Mouse (Mus musculus): ENCODE results near the gene Tmem251. TPM values are rescaled to one million over a fixed set of nuclear protein-coding genes. Genes with fewer than 3 reads are reported as not detected.

The Tmem251 gene
- 9.5 and 10.1 TPM in 2 replicates for polyA plus RNA-seq (2015; fragmentation: Nextera tagmentation; extraction: Ambion mirVana)

DNA sequence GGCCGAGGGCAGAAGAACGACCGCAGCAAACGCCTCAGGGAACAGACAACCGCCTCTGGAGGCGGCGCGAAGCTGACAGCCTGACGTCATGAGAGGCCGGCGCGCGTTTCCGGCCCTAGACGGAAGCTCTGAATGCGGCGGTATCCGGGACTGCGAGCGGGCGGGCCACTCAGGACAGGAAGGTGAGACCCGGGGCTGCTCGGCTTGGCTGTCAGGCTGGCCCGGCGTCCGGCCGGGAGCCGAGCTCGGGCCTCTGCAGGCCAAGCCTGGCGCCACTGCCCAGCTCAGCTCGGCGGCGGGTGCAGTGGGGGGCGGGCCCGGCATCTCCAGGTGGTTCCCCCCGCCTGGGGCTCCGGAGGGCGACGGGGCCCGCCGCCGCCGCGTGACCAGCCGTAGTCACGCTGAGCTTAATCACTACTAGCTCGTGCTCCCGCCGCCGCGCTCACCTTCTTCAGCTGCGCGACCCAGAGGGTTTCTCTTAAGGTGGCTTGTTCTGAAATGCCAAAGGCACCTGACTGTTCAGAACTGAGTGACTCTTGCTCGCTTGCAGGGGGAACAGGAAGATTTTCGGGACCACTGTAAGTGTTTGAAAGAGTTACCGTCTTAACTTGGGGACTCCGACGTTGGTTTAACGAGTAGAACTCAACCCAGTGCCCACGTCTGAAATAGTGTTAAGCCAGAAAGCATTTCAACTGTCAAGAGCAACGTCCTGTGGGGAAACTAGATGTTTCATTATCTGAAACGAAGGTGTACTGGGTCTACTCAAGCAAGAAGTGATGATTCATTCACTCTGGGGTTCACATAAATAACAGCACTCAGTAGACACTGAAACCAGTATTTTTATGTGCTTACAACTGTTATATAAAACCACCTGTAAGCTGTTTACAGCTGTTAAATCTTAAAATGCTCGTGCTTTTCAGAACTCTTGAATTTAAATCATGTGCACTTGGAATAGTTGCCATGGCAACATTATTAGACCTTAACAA is at the start of gene Tmem251, which contains the start of gene Moap1:
Tmem251 (plus strand) TSS at position 174 of the 986 bp plus-strand sequence.
Moap1 (minus strand) TSS at position 73 of the 986 bp plus-strand sequence.
- no peaks in the 10 kb centered on the region for H3K9me3 ChIP-seq
- H3K4me3 ChIP-seq, result peak within 1 kb of the TSS; percentile 89
- peaks cover 6% of the 10 kb centered on the region; the same call in 1 of the 2 replicates for H3K36me3 ChIP-seq
- H3K27ac ChIP-seq, result peak within 1 kb of the TSS; percentile 92
- H3K4me2 ChIP-seq, result peak within 1 kb of the TSS; percentile 82
- ATAC-seq (ENCODE audit: borderline replicate concordance, extremely low read depth, low FRiP score, low TSS enrichment), result peak; percentile 97
- peaks cover 20% of the 10 kb centered on the region for H3K4me1 ChIP-seq
- H3K9ac ChIP-seq, result peak within 1 kb of the TSS; percentile 87
- no peaks in the 10 kb centered on the region for H3K27me3 ChIP-seq
- WGBS, result under 1% methylated on average over 60 of the region's 63 CpGs

DNA sequence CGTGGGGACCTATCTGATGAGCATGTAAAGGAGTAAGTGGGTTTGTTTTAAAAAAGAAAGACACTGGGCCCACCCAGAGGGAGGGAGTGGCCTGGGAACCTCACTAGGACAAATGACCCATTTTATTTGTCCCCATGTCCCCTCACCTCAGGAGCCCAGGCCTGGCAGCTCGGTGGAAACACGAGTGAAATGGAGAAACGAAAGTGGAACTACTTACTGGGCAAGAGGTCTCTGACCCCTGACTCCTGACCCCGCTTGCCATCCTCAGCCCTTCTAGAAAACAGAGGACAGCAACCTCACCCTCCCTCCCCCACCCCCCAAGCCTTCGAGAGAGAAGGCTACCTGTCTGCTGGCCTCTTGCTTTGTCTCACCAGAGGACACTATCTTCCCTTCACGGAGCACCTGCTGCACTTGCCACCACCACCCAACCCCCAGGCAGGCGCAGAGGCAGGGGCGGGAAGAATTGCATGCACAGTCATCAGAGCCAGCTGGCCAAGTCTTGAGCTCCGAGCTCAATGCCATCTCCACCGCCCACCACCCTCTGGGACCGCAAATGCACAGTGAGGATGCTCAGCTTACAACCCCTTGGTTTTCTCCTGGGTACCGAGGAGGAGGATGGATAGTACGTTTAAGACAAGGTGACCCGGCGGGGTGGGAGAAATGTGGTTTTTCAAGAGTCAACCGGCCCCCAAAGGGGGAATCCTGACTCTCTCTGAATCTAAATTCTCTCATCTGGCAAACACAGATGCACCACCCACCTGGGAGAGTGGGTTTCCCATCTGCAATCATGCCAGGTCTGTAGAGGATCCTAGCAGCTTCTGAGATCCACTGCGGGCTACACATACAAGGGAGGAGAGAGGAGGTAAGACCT is 48.0 kb upstream of the Tmem251 start:
- Histone ChIP-seq H3K4me3 (no peak overlapping the region), H3K9ac (no peak overlapping the region)

DNA sequence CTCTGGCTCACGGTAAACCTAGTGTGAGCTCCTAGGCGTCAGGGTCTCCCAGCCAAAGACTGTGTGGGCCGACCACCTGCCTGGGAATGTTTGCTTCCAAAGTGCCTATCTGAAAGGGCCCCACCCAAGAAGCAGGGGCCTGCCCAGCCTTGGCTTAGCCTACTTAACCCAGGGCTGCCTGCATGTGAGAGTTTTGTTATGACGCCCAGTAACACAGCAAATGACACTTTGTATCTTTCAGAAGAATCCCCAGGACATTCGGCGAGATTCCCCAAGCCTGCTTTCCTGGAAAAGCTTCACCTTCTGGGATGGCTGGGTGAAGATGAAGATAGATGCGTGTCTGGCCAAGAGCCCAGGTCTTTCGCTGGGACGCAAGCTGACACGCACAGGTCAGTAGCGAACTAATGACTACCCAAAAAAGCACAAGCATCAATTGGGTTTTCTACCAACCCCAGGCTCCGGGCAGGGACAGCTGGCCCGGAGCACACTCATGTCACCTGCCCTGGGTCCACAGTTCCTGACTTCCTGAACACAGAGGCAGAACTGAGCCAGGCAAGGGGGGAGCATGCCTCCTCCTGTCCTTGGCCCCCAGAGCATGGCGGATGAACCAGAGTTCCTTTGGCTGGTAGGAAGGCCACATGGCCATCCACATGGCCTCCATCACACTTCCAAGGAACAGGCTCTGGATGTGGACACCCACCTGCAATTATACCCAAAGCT is 46.8 kb upstream of the Tmem251 start:
- 64% methylated on average over 14 of the region's 14 CpGs for WGBS
- ATAC-seq (ENCODE audit: borderline replicate concordance, extremely low read depth, low FRiP score, low TSS enrichment), result no peak
- Histone ChIP-seq H3K9me3 (no peaks in the 10 kb centered on the region), H3K27ac (no peak overlapping the region), H3K4me3 (no peak overlapping the region), H3K36me3 (no peaks in the 10 kb centered on the region), H3K4me1 (no peaks in the 10 kb centered on the region), H3K9ac (no peak overlapping the region), H3K27me3 (no peaks in the 10 kb centered on the region), H3K4me2 (no peak overlapping the region)

More for the DNA sequence above, 48.0 kb upstream of the Tmem251 start:
- Histone ChIP-seq H3K36me3 (no peaks in the 10 kb centered on the region), H3K4me1 (0 out of 2 replicates have a peak, but pooled peaks cover 4% of the 10 kb centered on the region), H3K4me2 (no peak overlapping the region), H3K9me3 (no peaks in the 10 kb centered on the region), H3K27ac (no peak overlapping the region), H3K27me3 (no peaks in the 10 kb centered on the region)
- no peak for ATAC-seq (ENCODE audit: borderline replicate concordance, extremely low read depth, low FRiP score, low TSS enrichment)
- WGBS, result 65% methylated on average over 18 of the region's 18 CpGs

DNA sequence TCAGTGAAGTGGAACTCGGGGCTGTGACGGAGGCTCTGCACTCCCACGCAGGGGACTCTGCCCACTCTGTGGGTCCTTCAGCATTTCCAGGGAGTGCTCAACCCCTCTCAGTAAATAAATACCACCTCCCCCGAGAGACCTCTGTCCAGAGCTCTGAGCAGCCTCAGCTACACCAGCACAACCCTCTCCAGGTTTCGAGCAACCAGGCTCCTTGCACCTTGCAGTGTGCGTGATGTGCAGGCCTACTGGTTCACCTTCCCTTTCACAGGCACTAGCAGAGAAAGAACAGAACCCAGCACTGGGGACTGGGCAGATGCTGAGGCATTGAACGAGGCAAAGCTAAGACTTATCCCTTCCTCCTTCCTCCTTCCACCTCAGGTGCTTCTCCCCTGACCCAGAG is 46.2 kb upstream of the Tmem251 start:
- 60% methylated on average over 7 of the region's 7 CpGs for WGBS
- Histone ChIP-seq H3K9ac (no peak overlapping the region), H3K4me3 (no peak overlapping the region), H3K27me3 (no peaks in the 10 kb centered on the region), H3K4me2 (no peak overlapping the region), H3K9me3 (no peaks in the 10 kb centered on the region), H3K36me3 (no peaks in the 10 kb centered on the region), H3K27ac (no peak overlapping the region), H3K4me1 (no peaks in the 10 kb centered on the region)
- ATAC-seq (ENCODE audit: borderline replicate concordance, extremely low read depth, low FRiP score, low TSS enrichment), result no peak

DNA sequence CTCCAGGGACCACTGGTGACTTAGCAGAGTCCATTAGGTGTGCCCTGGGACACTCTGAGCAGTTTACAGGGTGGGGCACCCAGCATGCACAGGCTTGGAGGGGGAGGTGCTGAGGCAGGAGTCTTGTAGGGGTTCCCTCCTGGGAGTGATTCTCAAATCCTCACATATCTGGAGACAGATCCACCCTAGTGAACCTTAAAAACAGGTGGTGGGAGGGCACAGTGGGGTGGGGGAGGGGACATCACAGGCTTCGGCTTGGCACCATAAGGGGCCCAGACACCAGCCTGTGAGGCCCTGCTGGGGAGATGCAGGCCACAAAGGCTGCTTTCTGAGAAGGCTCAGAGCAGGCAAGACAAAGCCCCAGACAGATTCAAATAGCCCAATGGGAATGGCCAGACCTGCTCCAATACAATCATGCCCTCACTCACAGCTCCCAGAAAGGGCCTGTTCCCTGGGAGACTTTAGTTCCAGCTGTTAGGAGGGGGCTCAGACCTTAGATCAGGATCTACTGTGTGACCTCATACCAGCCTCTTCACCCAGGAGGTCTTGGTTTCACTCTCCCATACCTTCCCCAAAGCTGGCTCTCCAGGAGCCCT is 45.4 kb upstream of the Tmem251 start:
- H3K4me2 ChIP-seq, result no peak overlapping the region
- H3K27ac ChIP-seq, result no peak overlapping the region
- H3K36me3 ChIP-seq, result no peaks in the 10 kb centered on the region
- no peaks in the 10 kb centered on the region for H3K27me3 ChIP-seq
- H3K9me3 ChIP-seq, result no peaks in the 10 kb centered on the region
- ATAC-seq (ENCODE audit: borderline replicate concordance, extremely low read depth, low FRiP score, low TSS enrichment), result no peak
- WGBS, result 75% methylated on average over 1 of the region's 1 CpGs
- H3K4me3 ChIP-seq, result no peak overlapping the region
- peaks cover 7% of the 10 kb centered on the region for H3K4me1 ChIP-seq
- no peak overlapping the region for H3K9ac ChIP-seq

DNA sequence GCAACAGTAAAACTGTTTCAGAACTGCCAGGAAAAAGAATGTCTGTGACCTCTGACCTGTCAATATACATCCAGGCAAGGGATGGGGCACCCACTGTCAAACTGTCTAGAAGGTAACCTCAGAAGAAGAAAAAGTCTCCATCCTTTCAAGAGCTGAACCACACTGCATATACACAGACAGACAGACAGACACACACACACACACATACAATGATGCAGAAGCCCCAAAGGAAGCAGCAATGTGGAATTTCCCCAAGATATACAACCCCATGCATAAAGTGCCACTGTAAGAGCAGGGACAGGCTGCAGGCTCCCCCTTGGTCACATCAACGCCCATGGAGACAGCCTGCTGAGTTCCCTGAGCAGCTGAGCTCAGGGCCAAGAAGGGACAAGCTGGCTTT is 44.4 kb upstream of the Tmem251 start:
- Histone ChIP-seq H3K9ac (no peak overlapping the region), H3K4me1 (peaks cover 16% of the 10 kb centered on the region)
- WGBS, result 38% methylated on average over 1 of the region's 1 CpGs

DNA sequence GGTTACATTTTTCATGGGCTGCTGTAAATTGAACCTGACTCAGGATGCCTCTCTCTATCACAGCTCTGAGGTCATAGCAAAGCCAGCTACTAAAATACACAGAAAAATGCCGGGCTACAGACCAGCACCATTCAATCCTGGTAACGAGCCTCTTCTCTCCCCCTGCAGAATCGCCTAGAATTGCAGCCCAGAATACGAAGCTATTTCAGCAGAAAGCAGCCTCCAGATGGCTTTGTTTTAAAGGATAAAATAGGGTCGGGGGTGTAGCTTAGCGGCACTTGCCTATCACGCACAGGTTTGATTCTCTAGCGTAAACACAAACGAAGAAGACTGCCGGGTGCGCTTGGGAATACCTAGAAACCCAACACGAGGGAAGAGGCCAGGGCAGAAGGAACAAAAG is 43.1 kb upstream of the Tmem251 start:
- H3K9me3 ChIP-seq, result no peaks in the 10 kb centered on the region
- no peaks in the 10 kb centered on the region for H3K27me3 ChIP-seq
- no peak overlapping the region for H3K4me2 ChIP-seq
- H3K4me3 ChIP-seq, result no peak overlapping the region
- ATAC-seq (ENCODE audit: borderline replicate concordance, extremely low read depth, low FRiP score, low TSS enrichment), result no peak
- peaks cover 20% of the 10 kb centered on the region for H3K4me1 ChIP-seq
- H3K27ac ChIP-seq, result no peak overlapping the region
- no peaks in the 10 kb centered on the region for H3K36me3 ChIP-seq
- H3K9ac ChIP-seq, result no peak overlapping the region
- 47% methylated on average over 12 of the region's 12 CpGs for WGBS

More for the DNA sequence above, 44.4 kb upstream of the Tmem251 start:
- no peak overlapping the region for H3K27ac ChIP-seq
- no peak overlapping the region for H3K4me2 ChIP-seq
- no peaks in the 10 kb centered on the region for H3K9me3 ChIP-seq
- no peaks in the 10 kb centered on the region for H3K27me3 ChIP-seq
- ATAC-seq (ENCODE audit: borderline replicate concordance, extremely low read depth, low FRiP score, low TSS enrichment), result no peak
- no peak overlapping the region for H3K4me3 ChIP-seq
- no peaks in the 10 kb centered on the region for H3K36me3 ChIP-seq

DNA sequence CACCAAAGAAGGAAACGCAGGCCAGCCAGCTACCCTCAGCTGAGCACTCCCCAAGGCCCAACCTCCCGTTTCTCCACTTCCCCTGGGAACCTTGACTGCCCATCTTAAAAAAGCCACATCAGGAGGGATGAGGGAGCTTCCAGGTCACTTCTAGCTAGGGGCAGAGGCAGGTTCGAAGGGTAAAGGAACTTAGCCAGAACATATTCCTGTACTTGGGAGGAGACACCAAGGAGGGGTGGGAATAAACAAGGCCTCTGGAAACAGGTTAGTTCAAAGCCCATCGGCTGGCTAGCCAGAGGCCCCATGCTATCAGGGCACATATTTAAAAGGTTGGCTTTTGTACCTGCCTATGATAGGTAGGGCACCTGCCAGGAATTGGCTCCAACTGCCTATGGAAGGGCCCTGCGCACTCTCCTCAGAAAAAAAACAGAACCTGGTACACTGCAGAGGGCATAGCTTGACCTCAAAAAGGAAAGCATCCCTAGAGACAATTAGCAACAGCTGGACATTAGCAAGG is 41.8 kb upstream of the Tmem251 start:
- no peak overlapping the region for H3K4me3 ChIP-seq
- ATAC-seq (ENCODE audit: borderline replicate concordance, extremely low read depth, low FRiP score, low TSS enrichment), result no peak
- H3K27me3 ChIP-seq, result no peaks in the 10 kb centered on the region
- peaks cover 24% of the 10 kb centered on the region for H3K4me1 ChIP-seq
- no peaks in the 10 kb centered on the region for H3K36me3 ChIP-seq
- no peak overlapping the region for H3K27ac ChIP-seq
- no peak overlapping the region for H3K9ac ChIP-seq
- WGBS, result 87% methylated on average over 5 of the region's 5 CpGs
- H3K9me3 ChIP-seq, result no peaks in the 10 kb centered on the region
- H3K4me2 ChIP-seq, result no peak overlapping the region

DNA sequence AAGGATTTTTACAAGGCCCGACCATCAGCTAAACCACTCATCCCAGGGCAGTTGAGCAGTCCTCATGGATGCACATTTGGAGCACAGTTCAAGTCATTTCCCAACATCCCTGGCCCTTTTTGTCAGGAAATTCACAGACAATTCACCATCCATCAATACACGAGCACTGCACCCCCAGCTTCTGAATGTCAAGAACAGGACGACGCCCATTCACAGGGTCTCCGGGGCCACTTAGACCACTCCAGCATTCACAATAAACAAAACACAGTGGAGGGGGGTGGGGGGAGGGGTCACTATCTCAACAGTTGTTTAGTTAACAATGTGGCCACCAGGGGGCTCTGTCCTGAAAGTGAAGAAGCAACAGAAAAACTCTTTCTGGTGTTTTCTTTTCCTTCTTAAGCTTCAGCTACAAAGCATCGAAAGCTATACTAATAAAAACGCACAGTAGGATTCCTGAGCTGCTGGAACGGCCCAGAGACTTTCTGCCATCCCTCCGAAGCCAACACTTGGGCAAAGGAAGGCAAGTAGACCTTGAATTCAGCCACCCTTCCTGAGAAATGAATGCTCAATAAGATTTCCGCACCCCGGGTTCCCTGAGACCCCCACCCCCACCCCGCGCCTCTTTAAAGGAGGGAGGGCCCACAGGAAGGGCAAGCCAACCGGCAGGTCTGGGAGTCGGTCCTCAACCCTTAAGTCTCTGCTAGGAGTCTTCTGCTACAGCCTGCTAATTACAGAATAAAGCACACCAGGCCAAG is 41.0 kb upstream of the Tmem251 start:
- no peak for ATAC-seq (ENCODE audit: borderline replicate concordance, extremely low read depth, low FRiP score, low TSS enrichment)

DNA sequence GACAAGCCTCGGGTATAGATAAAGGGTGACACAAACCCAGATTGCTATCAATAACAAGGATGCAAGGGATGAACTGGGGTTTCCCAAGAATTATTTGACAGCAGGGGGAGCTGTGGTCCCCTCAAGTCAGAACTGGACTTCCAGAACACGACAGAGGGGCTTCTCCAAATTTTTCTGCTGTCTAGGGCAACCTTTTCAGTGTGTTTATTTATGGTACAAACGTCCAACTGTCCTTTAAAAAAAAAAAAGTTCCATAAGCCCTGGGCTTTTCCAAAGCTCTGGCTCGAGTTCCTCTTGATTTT is 40.5 kb upstream of the Tmem251 start:
- Histone ChIP-seq H3K27me3 (no peaks in the 10 kb centered on the region), H3K27ac (no peak overlapping the region; the same call in 1 of the 2 replicates), H3K9ac (peak overlapping the region; percentile 15; the same call in 1 of the 2 replicates), H3K36me3 (no peaks in the 10 kb centered on the region), H3K4me2 (peak overlapping the region; percentile 99), H3K4me3 (peak overlapping the region; percentile 84), H3K9me3 (no peaks in the 10 kb centered on the region), H3K4me1 (peaks cover 24% of the 10 kb centered on the region)
- WGBS, result 7% methylated on average over 4 of the region's 4 CpGs
- ATAC-seq (ENCODE audit: borderline replicate concordance, extremely low read depth, low FRiP score, low TSS enrichment), result no peak

More for the DNA sequence above, 41.0 kb upstream of the Tmem251 start:
- WGBS, result 7% methylated on average over 15 of the region's 15 CpGs
- H3K9me3 ChIP-seq, result no peaks in the 10 kb centered on the region
- peak overlapping the region; percentile 84 for H3K4me3 ChIP-seq
- peaks cover 24% of the 10 kb centered on the region for H3K4me1 ChIP-seq
- H3K27ac ChIP-seq, result peak overlapping the region; percentile 66; the same call in 1 of the 2 replicates
- peak overlapping the region; percentile 15; the same call in 1 of the 2 replicates for H3K9ac ChIP-seq
- no peaks in the 10 kb centered on the region for H3K27me3 ChIP-seq
- H3K4me2 ChIP-seq, result peak overlapping the region; percentile 99
- H3K36me3 ChIP-seq, result no peaks in the 10 kb centered on the region
